Mouse (Mus musculus): ENCODE data around the gene Cpa5. TPM values are rescaled to one million over a fixed set of nuclear protein-coding genes. Genes with fewer than 3 reads are reported as not detected.

Gene Cpa5
- total and polyA plus RNA-seq, 3 experiments: not detected

- TF ChIP-seq JUN (IDR thresholded peaks at IDR 0.05; ENCODE audit: insufficient read depth, low read depth, low read length) (no peak), ZKSCAN1 (IDR thresholded peaks at IDR 0.05; ENCODE audit: borderline replicate concordance, low read depth, low read length) (no peak), ELF1 (IDR thresholded peaks at IDR 0.05; ENCODE audit: low read depth, low read length) (no peak), IRF4 (IDR thresholded peaks at IDR 0.05; ENCODE audit: low read depth, low read length) (no peak), POLR2A (IDR thresholded peaks at IDR 0.05; ENCODE audit: low read depth, low read length) (no peak), MAFK (IDR thresholded peaks at IDR 0.05; ENCODE audit: insufficient replicate concordance, low read length) (no peak), RAD21 (IDR thresholded peaks at IDR 0.05; ENCODE audit: low read depth, low read length) (no peak), MAX (IDR thresholded peaks at IDR 0.05; ENCODE audit: low read length) (no peak), EP300 (IDR thresholded peaks at IDR 0.05; ENCODE audit: low read length) (no peak), CHD1 (IDR thresholded peaks at IDR 0.05; ENCODE audit: low read depth, low read length) (no peak), POLR2AphosphoS2 (IDR thresholded peaks at IDR 0.05; ENCODE audit: low read depth, low read length) (no peak), BHLHE40 (IDR thresholded peaks at IDR 0.05; ENCODE audit: low read depth, low read length) (no peak), GABPA (IDR thresholded peaks at IDR 0.05; ENCODE audit: insufficient replicate concordance, low read depth, low read length) (no peak), SMC3 (IDR thresholded peaks at IDR 0.05; ENCODE audit: low read depth, low read length) (no peak), JUND (conservative IDR thresholded peaks at IDR 0.05; ENCODE audit: low read depth, low read length) (no peak), ZC3H11A (IDR thresholded peaks at IDR 0.05; ENCODE audit: low read depth, low read length) (no peak), TCF12 (IDR thresholded peaks at IDR 0.05; ENCODE audit: low read depth, low read length) (no peak), E2F4 (IDR thresholded peaks at IDR 0.05; ENCODE audit: insufficient replicate concordance, low read depth, low read length) (no peak), ZNF384 (IDR thresholded peaks at IDR 0.05; ENCODE audit: low read depth, low read length) (no peak), TBP (conservative IDR thresholded peaks at IDR 0.05; ENCODE audit: low read depth, low read length) (no peak)
- Histone ChIP-seq H3K4me1 (ENCODE audit: control insufficient read depth in 1 of 2, insufficient read depth in 2 of 2) (no peaks in the 10 kb centered on the region), H3K9ac (ENCODE audit: insufficient read depth, low read depth) (no peak overlapping the region), H3K4me3 (replicated peaks in 1 of 3; ENCODE audit: low read depth in 2 of 3, low read length in 2 of 3, poor library complexity in 1 of 3) (no peak overlapping the region), H3K27me3 (replicated peaks) (no peaks in the 10 kb centered on the region), H3K9me3 (replicated peaks; ENCODE audit: low read length) (no peaks in the 10 kb centered on the region), H3K79me2 (replicated peaks; ENCODE audit: control insufficient read depth, extremely low read depth, insufficient read depth, poor library complexity, severe bottlenecking) (no peaks in the 10 kb centered on the region), H3K4me2 (ENCODE audit: insufficient read depth, low read depth, poor library complexity, severe bottlenecking) (no peak overlapping the region), H3K36me3 (replicated peaks in 1 of 2; ENCODE audit: control insufficient read depth in 1 of 2, insufficient read depth in 1 of 2, low read length in 1 of 2) (no peaks in the 10 kb centered on the region), H3K27ac (ENCODE audit: insufficient read depth, low read depth) (no peak overlapping the region)
- dilution Hi-C loops (cut with MboI; ENCODE audit: extremely low pct_ligation_motif_present, extremely low pct_unique_long_range_greater_than_20kb, low sequenced_read_pairs): no loop called here
- in situ Hi-C loops (cut with MboI; ENCODE audit: low pct_ligation_motif_present, low pct_unique_long_range_greater_than_20kb, low sequenced_read_pairs): no loop called here
- DNase-seq (ENCODE audit: extremely low read depth): no peak
These were observed 39.0 kb downstream of the Cpa5 start for GRCm38 (mm10) chr6:30649651-30650296.
